Mouse (Mus musculus) lung, postnatal 0 days (tissue): Measurements from ENCODE around the gene Smpd3.

Source experiments
- CTCF ChIP-seq: IDR thresholded peaks from 2 replicates; pipeline ENCODE4 v1.5.1; 2016; ENCODE audit warnings: antibody characterized with exemption, mild to moderate bottlenecking
- EP300 ChIP-seq: IDR thresholded peaks from 2 replicates; pipeline ENCODE4 v1.6.1; 2016; ENCODE audit warnings: antibody characterized with exemption, mild to moderate bottlenecking, control low read depth

- TF ChIP-seq CTCF = no peak
- TF ChIP-seq EP300 = no peak
Observed at GRCm38 (mm10) chr8:106268710-106269346, 69.0 kb downstream of the Smpd3 start.
